1 mouse cellular context compared by ENCODE assay signal in the genomic region with DNA sequence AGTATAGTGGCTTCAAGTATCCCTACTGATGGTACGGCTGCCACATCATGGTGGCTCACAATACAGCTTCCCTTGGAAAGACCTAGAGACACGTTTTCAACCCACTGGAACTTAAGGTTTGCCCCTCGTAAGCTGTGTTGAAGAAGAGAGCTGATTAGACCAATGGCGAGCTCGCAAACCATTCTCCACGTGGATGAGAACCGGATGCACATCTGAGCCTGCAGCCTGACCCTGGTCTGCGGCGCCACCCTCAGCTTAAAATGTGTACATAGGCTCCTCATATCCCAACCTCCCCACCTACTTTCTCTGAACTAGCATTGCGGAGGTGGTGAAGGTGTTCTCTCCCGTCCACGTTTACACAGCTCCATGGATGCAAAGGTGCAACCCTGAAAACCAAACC.
TF ChIP-seq lines count a peak whose summit lies in the region.

No protein-coding gene starts in this region.

TF ChIP-seq in MEL, 35 proteins besides CTCF, POLR2A, EP300 and RAD21 (continued from another document):
- TF ChIP-seq MAX (IDR thresholded peaks at IDR 0.05; ENCODE audit: low read length), result no peak
- TF ChIP-seq ETS1 (IDR thresholded peaks at IDR 0.05; ENCODE audit: low read depth, low read length), result no peak
- no peak for TF ChIP-seq MXI1 (IDR thresholded peaks at IDR 0.05; ENCODE audit: low read depth, low read length)
TF ChIP-seq in MEL: peak in this region for 0.
